Mouse (Mus musculus): ENCODE measurements around the gene Rhod.
"Not testable (repeated sequence)": the region's sequence is repeated elsewhere in the genome, so short reads cannot be mapped to it uniquely, and the experiment has no call there.

Rhod gene

GRCm38 (mm10) chr19:4409062-4409461 lies 30.2 kb downstream of the Rhod start:
- in situ Hi-C loops (cut with MboI, MseI) = loop anchor here (10.0 kb wide), 1 partner anchor 774 kb away; no protein-coding TSS in a partner anchor

- in situ Hi-C loops (cut with MboI, MseI) = loop anchor here (10.0 kb wide), 1 partner anchor 770 kb away; no protein-coding TSS in a partner anchor
Observed at GRCm38 (mm10) chr19:4404840-4405239, 34.4 kb downstream of the Rhod start.

GRCm38 (mm10) chr19:4398959-4399358 lies 40.3 kb downstream of the Rhod start:
- in situ Hi-C loops (cut with MboI, MseI) = no loop called here

- in situ Hi-C loops (cut with MboI, MseI) = no loop called here
Observed at GRCm38 (mm10) chr19:4398630-4398948, 40.6 kb downstream of the Rhod start.

- in situ Hi-C loops (cut with MboI, MseI) = no loop called here
Observed at GRCm38 (mm10) chr19:4397798-4398629, 41.2 kb downstream of the Rhod start, which contains the start of gene Kdm2a. Gene Kdm2a (minus strand): TSS chr19:4398285.

- in situ Hi-C loops (cut with MboI, MseI) = no loop called here
Observed at GRCm38 (mm10) chr19:4396998-4397797, 42.0 kb downstream of the Rhod start.

GRCm38 (mm10) chr19:4396081-4396997 lies 42.9 kb downstream of the Rhod start:
- in situ Hi-C loops (cut with MboI, MseI) = no loop called here

GRCm38 (mm10) chr19:4387276-4387675 lies 52.0 kb downstream of the Rhod start:
- in situ Hi-C loops (cut with MboI, MseI) = no loop called here

- in situ Hi-C loops (cut with MboI, MseI) = no loop called here
Observed at GRCm38 (mm10) chr19:4385026-4385425, 54.2 kb downstream of the Rhod start.

GRCm38 (mm10) chr19:4384322-4384721 lies 54.9 kb downstream of the Rhod start:
- in situ Hi-C loops (cut with MboI, MseI) = no loop called here

- in situ Hi-C loops (cut with MboI, MseI) = no loop called here
Observed at GRCm38 (mm10) chr19:4383306-4383705, 55.9 kb downstream of the Rhod start.

GRCm38 (mm10) chr19:4382303-4382702 lies 56.9 kb downstream of the Rhod start:
- in situ Hi-C loops (cut with MboI, MseI) = not testable (repeated sequence)
